Mouse (Mus musculus): ENCODE data around the gene Wfdc5. TPM values are rescaled to one million over a fixed set of nuclear protein-coding genes. Genes with fewer than 3 reads are reported as not detected.

Wfdc5 gene
- polyA plus RNA-seq, 1 experiment from 2014 or later = not detected

GRCm38 (mm10) chr2:164144541-164144940 is 38.0 kb downstream of the Wfdc5 start:
- no peak overlapping the region for H3K9ac ChIP-seq (ENCODE audit: low read length)
- H3K27me3 ChIP-seq (ENCODE audit: control insufficient read depth, insufficient read depth, low read length) = no peaks in the 10 kb centered on the region
- H3K9me3 ChIP-seq (ENCODE audit: control insufficient read depth, low read length) = no peaks in the 10 kb centered on the region
- H3K27ac ChIP-seq (replicated peaks in 1 of 2; ENCODE audit: control insufficient read depth in 1 of 2, insufficient read depth in 1 of 2, low read depth in 2 of 2, low read length in 2 of 2) = no peak overlapping the region
- 74% methylated on average over 10 of the region's 10 CpGs for WGBS
- no peak for ATAC-seq (ENCODE audit: insufficient number of reproducible peaks, insufficient read depth, low FRiP score, low read depth)
- 0 out of 2 replicates have a peak, but pooled peaks cover 3% of the 10 kb centered on the region for H3K36me3 ChIP-seq (ENCODE audit: control insufficient read depth, insufficient read depth, low read length)
- peaks cover 16 to 41% of the 10 kb centered on the region in 2 experiments for H3K4me1 ChIP-seq (ENCODE audit: control insufficient read depth in 2 of 2, insufficient read depth in 2 of 2, low read length in 2 of 2)
- H3K4me2 ChIP-seq (ENCODE audit: low read length) = no peak overlapping the region
- no peak overlapping the region for H3K4me3 ChIP-seq (ENCODE audit: control insufficient read depth in 1 of 2, insufficient read depth in 1 of 2, low read depth in 1 of 2, low read length in 2 of 2)

- Histone ChIP-seq H3K4me2 (ENCODE audit: low read length) (no peak overlapping the region), H3K27me3 (ENCODE audit: control insufficient read depth, insufficient read depth, low read length) (no peaks in the 10 kb centered on the region), H3K4me3 (ENCODE audit: control insufficient read depth in 1 of 2, insufficient read depth in 1 of 2, low read depth in 1 of 2, low read length in 2 of 2) (no peak overlapping the region), H3K4me1 (ENCODE audit: control insufficient read depth in 2 of 2, insufficient read depth in 2 of 2, low read length in 2 of 2) (peaks cover 16 to 41% of the 10 kb centered on the region in 2 experiments), H3K27ac (replicated peaks in 1 of 2; ENCODE audit: control insufficient read depth in 1 of 2, insufficient read depth in 1 of 2, low read depth in 2 of 2, low read length in 2 of 2) (no peak overlapping the region), H3K9ac (ENCODE audit: low read length) (no peak overlapping the region), H3K9me3 (ENCODE audit: control insufficient read depth, low read length) (no peaks in the 10 kb centered on the region), H3K36me3 (ENCODE audit: control insufficient read depth, insufficient read depth, low read length) (0 out of 2 replicates have a peak, but pooled peaks cover 3% of the 10 kb centered on the region)
- whole genome bisulfite sequencing = 82% methylated on average over 6 of the region's 6 CpGs
- no peak for ATAC-seq (ENCODE audit: insufficient number of reproducible peaks, insufficient read depth, low FRiP score, low read depth)
Measured at GRCm38 (mm10) chr2:164144025-164144424, 38.5 kb downstream of the Wfdc5 start.

GRCm38 (mm10) chr2:164142021-164142420 is 40.5 kb downstream of the Wfdc5 start:
- Histone ChIP-seq H3K27me3 (ENCODE audit: control insufficient read depth, insufficient read depth, low read length) (no peaks in the 10 kb centered on the region), H3K4me1 (ENCODE audit: control insufficient read depth in 2 of 2, insufficient read depth in 2 of 2, low read length in 2 of 2) (peaks cover 24 to 49% of the 10 kb centered on the region in 2 experiments), H3K9me3 (ENCODE audit: control insufficient read depth, low read length) (no peaks in the 10 kb centered on the region), H3K36me3 (ENCODE audit: control insufficient read depth, insufficient read depth, low read length) (0 out of 2 replicates have a peak, but pooled peaks cover 3% of the 10 kb centered on the region), H3K4me2 (ENCODE audit: low read length) (peak overlapping the region; percentile 57), H3K9ac (ENCODE audit: low read length) (peak overlapping the region; percentile 56), H3K4me3 (ENCODE audit: control insufficient read depth in 1 of 2, insufficient read depth in 1 of 2, low read depth in 1 of 2, low read length in 2 of 2) (peak overlapping the region in 1 of 2 experiments; percentile 3; a peak in 2 of 4 replicates), H3K27ac (replicated peaks in 1 of 2; ENCODE audit: control insufficient read depth in 1 of 2, insufficient read depth in 1 of 2, low read depth in 2 of 2, low read length in 2 of 2) (peak overlapping the region; percentile 83 to 91)
- 21% methylated on average over 10 of the region's 10 CpGs for WGBS
- ATAC-seq (ENCODE audit: insufficient number of reproducible peaks, insufficient read depth, low FRiP score, low read depth) = peak; percentile 26; the same call in 1 of the 2 replicates

GRCm38 (mm10) chr2:164137754-164138153 is 44.8 kb downstream of the Wfdc5 start:
- no peaks in the 10 kb centered on the region for H3K27me3 ChIP-seq (ENCODE audit: control insufficient read depth, insufficient read depth, low read length)
- no peaks in the 10 kb centered on the region for H3K9me3 ChIP-seq (ENCODE audit: control insufficient read depth, low read length)
- ATAC-seq (ENCODE audit: insufficient number of reproducible peaks, insufficient read depth, low FRiP score, low read depth) = no peak
- no peak overlapping the region for H3K4me3 ChIP-seq (ENCODE audit: control insufficient read depth in 1 of 2, insufficient read depth in 1 of 2, low read depth in 1 of 2, low read length in 2 of 2)
- 44% methylated on average over 6 of the region's 6 CpGs for WGBS
- no peak overlapping the region for H3K9ac ChIP-seq (ENCODE audit: low read length)
- 0 out of 2 replicates have a peak, but pooled peaks cover 3% of the 10 kb centered on the region for H3K36me3 ChIP-seq (ENCODE audit: control insufficient read depth, insufficient read depth, low read length)
- H3K27ac ChIP-seq (replicated peaks in 1 of 2; ENCODE audit: control insufficient read depth in 1 of 2, insufficient read depth in 1 of 2, low read depth in 2 of 2, low read length in 2 of 2) = peak overlapping the region; percentile 41 to 44; a peak in 2 of 4 replicates
- H3K4me1 ChIP-seq (ENCODE audit: control insufficient read depth in 2 of 2, insufficient read depth in 2 of 2, low read length in 2 of 2) = peaks cover 28 to 52% of the 10 kb centered on the region in 2 experiments
- no peak overlapping the region for H3K4me2 ChIP-seq (ENCODE audit: low read length)

- Histone ChIP-seq H3K4me2 (ENCODE audit: low read length) (no peak overlapping the region), H3K9me3 (ENCODE audit: control insufficient read depth, low read length) (no peaks in the 10 kb centered on the region), H3K27ac (replicated peaks in 1 of 2; ENCODE audit: control insufficient read depth in 1 of 2, insufficient read depth in 1 of 2, low read depth in 2 of 2, low read length in 2 of 2) (peak overlapping the region; percentile 38 to 64; a peak in 2 of 4 replicates), H3K4me3 (ENCODE audit: control insufficient read depth in 1 of 2, insufficient read depth in 1 of 2, low read depth in 1 of 2, low read length in 2 of 2) (no peak overlapping the region), H3K9ac (ENCODE audit: low read length) (peak overlapping the region; percentile 27; the same call in 1 of the 2 replicates), H3K36me3 (ENCODE audit: control insufficient read depth, insufficient read depth, low read length) (0 out of 2 replicates have a peak, but pooled peaks cover 3% of the 10 kb centered on the region), H3K27me3 (ENCODE audit: control insufficient read depth, insufficient read depth, low read length) (no peaks in the 10 kb centered on the region), H3K4me1 (ENCODE audit: control insufficient read depth in 2 of 2, insufficient read depth in 2 of 2, low read length in 2 of 2) (peaks cover 19 to 39% of the 10 kb centered on the region in 2 experiments)
- 32% methylated on average over 2 of the region's 2 CpGs for WGBS
- no peak for ATAC-seq (ENCODE audit: insufficient number of reproducible peaks, insufficient read depth, low FRiP score, low read depth)
Measured at GRCm38 (mm10) chr2:164136393-164136792, 46.1 kb downstream of the Wfdc5 start.

GRCm38 (mm10) chr2:164135367-164135766 is 47.2 kb downstream of the Wfdc5 start:
- peak overlapping the region in 1 of 2 experiments; percentile 14; a peak in 1 of 4 replicates for H3K27ac ChIP-seq (replicated peaks in 1 of 2; ENCODE audit: control insufficient read depth in 1 of 2, insufficient read depth in 1 of 2, low read depth in 2 of 2, low read length in 2 of 2)
- WGBS = 79% methylated on average over 1 of the region's 1 CpGs

GRCm38 (mm10) chr2:164134563-164134962 is 48.0 kb downstream of the Wfdc5 start:
- no peak overlapping the region for H3K27ac ChIP-seq (replicated peaks in 1 of 2; ENCODE audit: control insufficient read depth in 1 of 2, insufficient read depth in 1 of 2, low read depth in 2 of 2, low read length in 2 of 2)
- H3K4me1 ChIP-seq (ENCODE audit: control insufficient read depth in 2 of 2, insufficient read depth in 2 of 2, low read length in 2 of 2) = peaks cover 12 to 26% of the 10 kb centered on the region in 2 experiments
- H3K4me3 ChIP-seq (ENCODE audit: control insufficient read depth in 1 of 2, insufficient read depth in 1 of 2, low read depth in 1 of 2, low read length in 2 of 2) = no peak overlapping the region
- ATAC-seq (ENCODE audit: insufficient number of reproducible peaks, insufficient read depth, low FRiP score, low read depth) = no peak
- H3K9ac ChIP-seq (ENCODE audit: low read length) = no peak overlapping the region
- no peak overlapping the region for H3K4me2 ChIP-seq (ENCODE audit: low read length)
- no peaks in the 10 kb centered on the region for H3K27me3 ChIP-seq (ENCODE audit: control insufficient read depth, insufficient read depth, low read length)
- H3K9me3 ChIP-seq (ENCODE audit: control insufficient read depth, low read length) = no peaks in the 10 kb centered on the region
- no peaks in the 10 kb centered on the region for H3K36me3 ChIP-seq (ENCODE audit: control insufficient read depth, insufficient read depth, low read length)
- 59% methylated on average over 6 of the region's 6 CpGs for WGBS

More at GRCm38 (mm10) chr2:164135367-164135766, 47.2 kb downstream of the Wfdc5 start:
- Histone ChIP-seq H3K27me3 (ENCODE audit: control insufficient read depth, insufficient read depth, low read length) (no peaks in the 10 kb centered on the region), H3K4me2 (ENCODE audit: low read length) (no peak overlapping the region), H3K4me1 (ENCODE audit: control insufficient read depth in 2 of 2, insufficient read depth in 2 of 2, low read length in 2 of 2) (peaks cover 15 to 31% of the 10 kb centered on the region in 2 experiments), H3K4me3 (ENCODE audit: control insufficient read depth in 1 of 2, insufficient read depth in 1 of 2, low read depth in 1 of 2, low read length in 2 of 2) (no peak overlapping the region), H3K9ac (ENCODE audit: low read length) (no peak overlapping the region), H3K9me3 (ENCODE audit: control insufficient read depth, low read length) (no peaks in the 10 kb centered on the region), H3K36me3 (ENCODE audit: control insufficient read depth, insufficient read depth, low read length) (0 out of 2 replicates have a peak, but pooled peaks cover 3% of the 10 kb centered on the region)
- ATAC-seq (ENCODE audit: insufficient number of reproducible peaks, insufficient read depth, low FRiP score, low read depth) = no peak

GRCm38 (mm10) chr2:164131586-164131985 is 51.0 kb downstream of the Wfdc5 start:
- H3K4me2 ChIP-seq (ENCODE audit: low read length) = no peak overlapping the region
- no peaks in the 10 kb centered on the region for H3K27me3 ChIP-seq (ENCODE audit: control insufficient read depth, insufficient read depth, low read length)
- H3K36me3 ChIP-seq (ENCODE audit: control insufficient read depth, insufficient read depth, low read length) = no peaks in the 10 kb centered on the region
- no peak for ATAC-seq (ENCODE audit: insufficient number of reproducible peaks, insufficient read depth, low FRiP score, low read depth)
- 90% methylated on average over 1 of the region's 1 CpGs for WGBS
- H3K27ac ChIP-seq (replicated peaks in 1 of 2; ENCODE audit: control insufficient read depth in 1 of 2, insufficient read depth in 1 of 2, low read depth in 2 of 2, low read length in 2 of 2) = no peak overlapping the region
- H3K4me3 ChIP-seq (ENCODE audit: control insufficient read depth in 1 of 2, insufficient read depth in 1 of 2, low read depth in 1 of 2, low read length in 2 of 2) = no peak overlapping the region
- H3K9ac ChIP-seq (ENCODE audit: low read length) = no peak overlapping the region
- H3K9me3 ChIP-seq (ENCODE audit: control insufficient read depth, low read length) = no peaks in the 10 kb centered on the region
- peaks cover 2 to 13% of the 10 kb centered on the region in 2 experiments; a peak in 3 of 4 replicates for H3K4me1 ChIP-seq (ENCODE audit: control insufficient read depth in 2 of 2, insufficient read depth in 2 of 2, low read length in 2 of 2)
